Mouse (Mus musculus): ENCODE measurements around the gene Camk2d. TPM values are rescaled to one million over a fixed set of nuclear protein-coding genes. Genes with fewer than 3 reads are reported as not detected.

Camk2d gene
- polyA plus RNA-seq, 1 experiment = 5.8 TPM

- TF ChIP-seq CTCF (IDR thresholded peaks at IDR 0.05; ENCODE audit: control insufficient read depth, insufficient read depth, insufficient replicate concordance, low read depth, low read length) (no peak), POLR2A (IDR thresholded peaks at IDR 0.05; ENCODE audit: control insufficient read depth, low read depth, low read length) (no peak)
- no peak overlapping the region for H3K27ac ChIP-seq (ENCODE audit: control insufficient read depth, insufficient read depth, low read depth, low read length)
- H3K36me3 ChIP-seq (ENCODE audit: control insufficient read depth, insufficient read depth, low read length) = no peaks in the 10 kb centered on the region
- H3K4me3 ChIP-seq (ENCODE audit: control insufficient read depth, low read depth, low read length) = no peak overlapping the region
- no peaks in the 10 kb centered on the region for H3K4me1 ChIP-seq (ENCODE audit: control insufficient read depth, insufficient read depth, low read length)
- H3K27me3 ChIP-seq (ENCODE audit: control insufficient read depth, insufficient read depth, low read length) = no peaks in the 10 kb centered on the region
Observed at GRCm38 (mm10) chr3:126701067-126701466, 105.0 kb downstream of the Camk2d start.

DNA sequence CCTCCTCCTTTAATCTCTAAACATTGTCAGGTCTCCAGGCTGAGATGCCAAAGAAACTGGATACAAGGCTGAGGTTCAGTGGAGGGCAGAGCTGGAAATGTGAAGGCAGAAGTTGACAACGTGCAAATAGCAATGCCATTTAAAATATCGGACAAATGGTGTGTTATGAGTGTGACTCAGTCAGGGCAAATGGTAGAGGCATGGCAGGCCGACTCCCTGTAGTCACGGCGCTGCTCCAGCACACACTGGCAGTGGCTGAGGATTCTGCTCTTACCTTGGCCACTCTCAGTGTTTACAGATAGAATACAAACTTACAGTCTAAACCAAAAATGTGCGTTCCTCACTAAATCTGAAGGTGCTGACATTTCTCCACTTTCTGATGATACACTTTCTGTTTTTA, 105.5 kb downstream of the Camk2d start:
- no peaks in the 10 kb centered on the region for H3K4me1 ChIP-seq (ENCODE audit: control insufficient read depth, insufficient read depth, low read length)
- H3K36me3 ChIP-seq (ENCODE audit: control insufficient read depth, insufficient read depth, low read length) = no peaks in the 10 kb centered on the region
- H3K4me3 ChIP-seq (ENCODE audit: control insufficient read depth, low read depth, low read length) = no peak overlapping the region
- H3K27ac ChIP-seq (ENCODE audit: control insufficient read depth, insufficient read depth, low read depth, low read length) = no peak overlapping the region
- no peak for TF ChIP-seq POLR2A (IDR thresholded peaks at IDR 0.05; ENCODE audit: control insufficient read depth, low read depth, low read length)
- no peak for TF ChIP-seq CTCF (IDR thresholded peaks at IDR 0.05; ENCODE audit: control insufficient read depth, insufficient read depth, insufficient replicate concordance, low read depth, low read length)
- H3K27me3 ChIP-seq (ENCODE audit: control insufficient read depth, insufficient read depth, low read length) = no peaks in the 10 kb centered on the region

DNA sequence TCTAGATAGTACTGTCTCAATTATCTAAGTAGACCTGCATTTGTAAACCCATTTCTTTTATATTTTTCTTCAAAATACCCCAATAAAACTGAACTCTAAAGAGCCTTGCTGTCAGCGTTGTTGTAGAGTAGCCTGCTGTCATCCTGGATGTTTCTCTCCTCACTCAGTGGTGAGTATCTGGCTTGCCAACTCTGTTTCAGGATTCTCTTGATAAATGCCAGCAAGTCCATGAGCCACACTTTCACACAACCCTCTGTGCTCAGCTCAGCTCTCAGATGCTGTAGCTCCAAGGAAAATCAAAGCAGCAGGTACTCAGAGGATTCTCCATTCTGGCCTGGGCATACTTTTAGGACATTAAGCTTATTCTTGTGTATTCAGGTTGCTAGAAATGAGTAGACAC, 109.4 kb downstream of the Camk2d start:
- Histone ChIP-seq H3K4me3 (ENCODE audit: control insufficient read depth, low read depth, low read length) (no peak overlapping the region), H3K27ac (ENCODE audit: control insufficient read depth, insufficient read depth, low read depth, low read length) (no peak overlapping the region), H3K36me3 (ENCODE audit: control insufficient read depth, insufficient read depth, low read length) (no peaks in the 10 kb centered on the region), H3K27me3 (ENCODE audit: control insufficient read depth, insufficient read depth, low read length) (no peaks in the 10 kb centered on the region), H3K4me1 (ENCODE audit: control insufficient read depth, insufficient read depth, low read length) (no peaks in the 10 kb centered on the region)
- TF ChIP-seq POLR2A (IDR thresholded peaks at IDR 0.05; ENCODE audit: control insufficient read depth, low read depth, low read length) (no peak), CTCF (IDR thresholded peaks at IDR 0.05; ENCODE audit: control insufficient read depth, insufficient read depth, insufficient replicate concordance, low read depth, low read length) (no peak)

DNA sequence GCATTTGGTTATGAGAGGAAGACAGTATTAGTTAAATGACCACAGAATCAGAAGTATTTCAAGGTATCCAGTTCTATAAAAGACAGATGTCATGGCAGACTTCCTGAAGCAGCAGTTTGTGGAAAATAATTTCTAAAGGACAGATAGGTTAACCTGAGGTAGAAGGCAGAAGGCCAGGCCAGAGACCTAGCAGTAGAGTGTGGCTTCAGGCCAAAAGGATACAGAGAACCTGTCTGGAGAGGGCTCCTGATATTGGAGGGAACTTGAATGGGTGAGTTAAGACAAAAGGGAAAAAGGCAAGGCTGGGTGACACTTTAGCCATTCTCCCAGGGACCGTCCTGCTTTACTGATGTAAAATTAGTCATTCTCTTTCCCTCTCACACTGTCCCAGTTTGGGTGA, 118.2 kb downstream of the Camk2d start:
- TF ChIP-seq POLR2A (IDR thresholded peaks at IDR 0.05; ENCODE audit: control insufficient read depth, low read depth, low read length) (no peak), CTCF (IDR thresholded peaks at IDR 0.05; ENCODE audit: control insufficient read depth, insufficient read depth, insufficient replicate concordance, low read depth, low read length) (no peak)
- H3K27ac ChIP-seq (ENCODE audit: control insufficient read depth, insufficient read depth, low read depth, low read length) = no peak overlapping the region
- no peaks in the 10 kb centered on the region for H3K27me3 ChIP-seq (ENCODE audit: control insufficient read depth, insufficient read depth, low read length)
- no peaks in the 10 kb centered on the region for H3K36me3 ChIP-seq (ENCODE audit: control insufficient read depth, insufficient read depth, low read length)
- H3K4me3 ChIP-seq (ENCODE audit: control insufficient read depth, low read depth, low read length) = no peak overlapping the region
- no peaks in the 10 kb centered on the region for H3K4me1 ChIP-seq (ENCODE audit: control insufficient read depth, insufficient read depth, low read length)

DNA sequence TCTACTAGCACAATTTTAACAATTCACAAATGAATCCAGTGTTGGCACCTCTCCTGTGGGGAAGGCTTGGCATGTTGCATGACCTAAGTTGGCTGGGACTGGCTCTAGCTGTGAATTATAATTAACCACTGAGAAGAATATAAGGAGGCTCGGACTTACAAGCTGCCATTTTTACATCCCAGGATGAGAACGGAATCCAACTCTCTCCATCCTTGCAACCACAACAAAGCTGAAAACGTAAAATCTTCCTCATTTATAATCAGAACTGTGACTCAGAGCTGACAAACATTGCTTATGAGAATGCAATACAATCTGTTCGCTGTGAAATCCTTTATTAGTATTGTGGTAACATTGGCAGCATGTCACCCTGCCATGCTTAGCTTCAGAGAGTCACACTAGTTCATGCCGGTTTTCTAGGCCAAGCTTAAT, 126.9 kb downstream of the Camk2d start:
- TF ChIP-seq POLR2A (IDR thresholded peaks at IDR 0.05; ENCODE audit: control insufficient read depth, low read depth, low read length) (no peak), CTCF (IDR thresholded peaks at IDR 0.05; ENCODE audit: control insufficient read depth, insufficient read depth, insufficient replicate concordance, low read depth, low read length) (no peak)
- Histone ChIP-seq H3K4me3 (ENCODE audit: control insufficient read depth, low read depth, low read length) (no peak overlapping the region), H3K4me1 (ENCODE audit: control insufficient read depth, insufficient read depth, low read length) (no peaks in the 10 kb centered on the region), H3K36me3 (ENCODE audit: control insufficient read depth, insufficient read depth, low read length) (no peaks in the 10 kb centered on the region), H3K27me3 (ENCODE audit: control insufficient read depth, insufficient read depth, low read length) (no peaks in the 10 kb centered on the region), H3K27ac (ENCODE audit: control insufficient read depth, insufficient read depth, low read depth, low read length) (no peak overlapping the region)

GRCm38 (mm10) chr3:126723458-126723857, 127.4 kb downstream of the Camk2d start:
- Histone ChIP-seq H3K4me1 (ENCODE audit: control insufficient read depth, insufficient read depth, low read length) (no peaks in the 10 kb centered on the region), H3K4me3 (ENCODE audit: control insufficient read depth, low read depth, low read length) (no peak overlapping the region), H3K27ac (ENCODE audit: control insufficient read depth, insufficient read depth, low read depth, low read length) (no peak overlapping the region), H3K27me3 (ENCODE audit: control insufficient read depth, insufficient read depth, low read length) (no peaks in the 10 kb centered on the region), H3K36me3 (ENCODE audit: control insufficient read depth, insufficient read depth, low read length) (no peaks in the 10 kb centered on the region)
- TF ChIP-seq CTCF (IDR thresholded peaks at IDR 0.05; ENCODE audit: control insufficient read depth, insufficient read depth, insufficient replicate concordance, low read depth, low read length) = no peak
- no peak for TF ChIP-seq POLR2A (IDR thresholded peaks at IDR 0.05; ENCODE audit: control insufficient read depth, low read depth, low read length)

DNA sequence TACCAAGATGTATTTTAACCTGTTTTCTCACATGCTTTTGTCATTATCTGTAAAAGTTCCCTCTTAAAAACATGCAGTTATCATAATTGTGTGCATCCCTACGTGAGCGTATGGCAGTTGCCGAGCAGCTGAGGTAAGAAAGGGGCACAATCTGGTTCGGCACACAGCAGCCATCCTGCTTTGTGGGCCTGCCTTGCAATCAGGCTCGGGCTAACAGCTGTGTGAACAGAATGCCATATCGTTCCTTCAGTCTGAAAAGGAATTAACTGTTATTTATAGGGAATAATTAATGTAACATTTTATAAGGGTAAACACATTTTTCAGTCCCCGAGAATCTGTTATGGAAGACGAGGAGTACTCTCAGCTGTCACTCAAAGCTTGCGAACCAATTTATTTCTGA, 129.5 kb downstream of the Camk2d start:
- TF ChIP-seq CTCF (IDR thresholded peaks at IDR 0.05; ENCODE audit: control insufficient read depth, insufficient read depth, insufficient replicate concordance, low read depth, low read length) (no peak), POLR2A (IDR thresholded peaks at IDR 0.05; ENCODE audit: control insufficient read depth, low read depth, low read length) (no peak)
- Histone ChIP-seq H3K4me1 (ENCODE audit: control insufficient read depth, insufficient read depth, low read length) (no peaks in the 10 kb centered on the region), H3K27ac (ENCODE audit: control insufficient read depth, insufficient read depth, low read depth, low read length) (no peak overlapping the region), H3K4me3 (ENCODE audit: control insufficient read depth, low read depth, low read length) (no peak overlapping the region), H3K36me3 (ENCODE audit: control insufficient read depth, insufficient read depth, low read length) (no peaks in the 10 kb centered on the region), H3K27me3 (ENCODE audit: control insufficient read depth, insufficient read depth, low read length) (no peaks in the 10 kb centered on the region)

GRCm38 (mm10) chr3:126727387-126727786, 131.3 kb downstream of the Camk2d start:
- no peak overlapping the region for H3K27ac ChIP-seq (ENCODE audit: control insufficient read depth, insufficient read depth, low read depth, low read length)
- no peaks in the 10 kb centered on the region for H3K36me3 ChIP-seq (ENCODE audit: control insufficient read depth, insufficient read depth, low read length)
- H3K4me1 ChIP-seq (ENCODE audit: control insufficient read depth, insufficient read depth, low read length) = no peaks in the 10 kb centered on the region
- H3K4me3 ChIP-seq (ENCODE audit: control insufficient read depth, low read depth, low read length) = no peak overlapping the region
- no peak for TF ChIP-seq CTCF (IDR thresholded peaks at IDR 0.05; ENCODE audit: control insufficient read depth, insufficient read depth, insufficient replicate concordance, low read depth, low read length)
- TF ChIP-seq POLR2A (IDR thresholded peaks at IDR 0.05; ENCODE audit: control insufficient read depth, low read depth, low read length) = no peak
- no peaks in the 10 kb centered on the region for H3K27me3 ChIP-seq (ENCODE audit: control insufficient read depth, insufficient read depth, low read length)
